Mouse (Mus musculus) limb, embryonic 15.5 days (tissue): ENCODE measurements around the gene Rbm12. TPM values are rescaled to one million over a fixed set of nuclear protein-coding genes. Genes with fewer than 3 reads are reported as not detected.

ENCODE experiments used
- ATAC-seq: fragments of 200-750 bp; cut with Nextera tagmentation; 2 replicates; pipeline ENCODE4 v1.8.0; 2017; ENCODE audit warnings: low read depth, moderate TSS enrichment; ENCODE audit not compliant: insufficient number of reproducible peaks, low FRiP score, low TSS enrichment
- H3K27ac ChIP-seq: fragments of 300-500 bp; sonication (generic); 2 replicates; pipeline ENCODE4 v1.5.1; 2015; ENCODE audit warnings: moderate library complexity, mild to moderate bottlenecking, inconsistent platforms
- H3K27me3 ChIP-seq: fragments of 300-500 bp; sonication (generic); 2 replicates; pipeline ENCODE4 v1.6.1; 2015; ENCODE audit warnings: inconsistent platforms
- H3K36me3 ChIP-seq: fragments of 300-500 bp; sonication (generic); 2 replicates; pipeline ENCODE4 v1.6.1; 2015; ENCODE audit warnings: inconsistent platforms
- H3K4me1 ChIP-seq: fragments of 300-500 bp; sonication (generic); 2 replicates; pipeline ENCODE4 v1.6.1; 2015; ENCODE audit warnings: inconsistent platforms
- H3K4me2 ChIP-seq: fragments of 300-500 bp; sonication (generic); 2 replicates; pipeline ENCODE4 v1.6.1; 2015; ENCODE audit warnings: mild to moderate bottlenecking, inconsistent platforms
- H3K4me3 ChIP-seq: fragments of 300-500 bp; sonication (generic); 2 replicates; pipeline ENCODE4 v1.5.1; 2015; ENCODE audit warnings: mild to moderate bottlenecking, inconsistent platforms
- H3K9ac ChIP-seq: fragments of 300-500 bp; sonication (generic); 2 replicates; pipeline ENCODE4 v1.6.1; 2015; ENCODE audit warnings: inconsistent platforms
- H3K9me3 ChIP-seq: fragments of 300-500 bp; sonication (generic); 2 replicates; pipeline ENCODE4 v1.6.1; 2016; ENCODE audit warnings: inconsistent platforms
- WGBS: fragments of 180-500 bp; shearing (Covaris S2); methylation state at CpG from one replicate; pipeline ENCODE4 v1.1.7; 2015; 5-methylcytosine and 5-hydroxymethylcytosine counted together
- polyA plus RNA-seq: library from polyadenylated mRNA; unstranded; fragments of >200 nt; fragmentation: Nextera tagmentation; extraction: Ambion mirVana; gene quantifications from 2 replicates; pipeline ENCODE4 v1.2.1, GENCODE M21; 2015

Gene Rbm12
- 21.9 and 26.0 TPM in 2 replicates for polyA plus RNA-seq

GRCm38 (mm10) chr2:156111358-156112079, at the start of gene Rbm12, which contains the start of gene Cpne1:
Gene Rbm12, minus strand, starts transcription at chr2:156111978.
Gene Cpne1, minus strand, starts transcription at chr2:156111965.
- peak within 1 kb of the TSS; percentile 66 for H3K4me2 ChIP-seq
- peak within 1 kb of the TSS; percentile 98 for H3K9ac ChIP-seq
- no peaks in the 10 kb centered on the region for H3K36me3 ChIP-seq
- peak; percentile 93 for ATAC-seq
- peak within 1 kb of the TSS; percentile 72 for H3K4me3 ChIP-seq
- H3K4me1 ChIP-seq = peaks cover 5% of the 10 kb centered on the region
- H3K9me3 ChIP-seq = no peaks in the 10 kb centered on the region
- under 1% methylated on average over 74 of the region's 74 CpGs for WGBS
- H3K27ac ChIP-seq = peak within 1 kb of the TSS; percentile 93
- no peaks in the 10 kb centered on the region for H3K27me3 ChIP-seq

GRCm38 (mm10) chr2:156151538-156151937, 39.8 kb upstream of the Rbm12 start:
- no peak overlapping the region for H3K9ac ChIP-seq
- H3K4me2 ChIP-seq = no peak overlapping the region
- no peaks in the 10 kb centered on the region for H3K9me3 ChIP-seq
- no peak for ATAC-seq
- H3K4me3 ChIP-seq = no peak overlapping the region
- H3K27ac ChIP-seq = no peak overlapping the region
- no peaks in the 10 kb centered on the region for H3K4me1 ChIP-seq
- no peaks in the 10 kb centered on the region for H3K27me3 ChIP-seq
- peaks cover 62% of the 10 kb centered on the region for H3K36me3 ChIP-seq

- H3K36me3 ChIP-seq = peaks cover 42% of the 10 kb centered on the region
- H3K9me3 ChIP-seq = no peaks in the 10 kb centered on the region
- no peak for ATAC-seq
These were observed 35.6 kb upstream of the Rbm12 start for GRCm38 (mm10) chr2:156147316-156147915.

GRCm38 (mm10) chr2:156146272-156146989, 34.7 kb upstream of the Rbm12 start:
- Histone ChIP-seq H3K4me3 (no peak overlapping the region), H3K27me3 (no peaks in the 10 kb centered on the region), H3K9ac (no peak overlapping the region), H3K9me3 (no peaks in the 10 kb centered on the region), H3K27ac (no peak overlapping the region), H3K4me2 (no peak overlapping the region), H3K36me3 (peaks cover 47% of the 10 kb centered on the region), H3K4me1 (peaks cover 10% of the 10 kb centered on the region)
- 68% methylated on average over 5 of the region's 5 CpGs for WGBS
- ATAC-seq = no peak

More at GRCm38 (mm10) chr2:156147316-156147915, 35.6 kb upstream of the Rbm12 start:
- no peak overlapping the region for H3K4me2 ChIP-seq
- peaks cover 10% of the 10 kb centered on the region for H3K4me1 ChIP-seq
- H3K27ac ChIP-seq = no peak overlapping the region
- H3K27me3 ChIP-seq = no peaks in the 10 kb centered on the region
- 85% methylated on average over 3 of the region's 3 CpGs for WGBS
- no peak overlapping the region for H3K9ac ChIP-seq
- H3K4me3 ChIP-seq = no peak overlapping the region

GRCm38 (mm10) chr2:156145486-156146130, 33.8 kb upstream of the Rbm12 start:
- no peaks in the 10 kb centered on the region for H3K9me3 ChIP-seq
- 0 out of 2 replicates have a peak overlapping the region, but pooled peaks have one; percentile 71 for H3K4me2 ChIP-seq
- H3K9ac ChIP-seq = no peak overlapping the region
- H3K36me3 ChIP-seq = peaks cover 45% of the 10 kb centered on the region
- H3K27ac ChIP-seq = no peak overlapping the region
- no peak overlapping the region for H3K4me3 ChIP-seq
- H3K4me1 ChIP-seq = peaks cover 10% of the 10 kb centered on the region
- 45% methylated on average over 11 of the region's 11 CpGs for WGBS
- H3K27me3 ChIP-seq = no peaks in the 10 kb centered on the region
- ATAC-seq = no peak

- ATAC-seq = peak; percentile 95
- H3K9me3 ChIP-seq = no peaks in the 10 kb centered on the region
- H3K9ac ChIP-seq = peak within 1 kb of the TSS; percentile 78
- H3K36me3 ChIP-seq = peaks cover 38% of the 10 kb centered on the region
- peak within 1 kb of the TSS; percentile 94 for H3K27ac ChIP-seq
- H3K4me2 ChIP-seq = peak within 1 kb of the TSS; percentile 71
- H3K4me1 ChIP-seq = peaks cover 10% of the 10 kb centered on the region
- WGBS = under 1% methylated on average over 70 of the region's 70 CpGs
- H3K4me3 ChIP-seq = peak within 1 kb of the TSS; percentile 85
- H3K27me3 ChIP-seq = no peaks in the 10 kb centered on the region
These were observed 32.4 kb upstream of the Rbm12 start, which contains the start of the genes Romo1 and Nfs1 for GRCm38 (mm10) chr2:156143953-156144724. Gene Romo1, plus strand, starts transcription at chr2:156144039. Gene Nfs1, minus strand, starts transcription at chr2:156144186.

GRCm38 (mm10) chr2:156143367-156143766, 31.6 kb upstream of the Rbm12 start:
- Histone ChIP-seq H3K4me1 (peaks cover 10% of the 10 kb centered on the region), H3K4me3 (peak overlapping the region; percentile 85), H3K27me3 (no peaks in the 10 kb centered on the region), H3K9me3 (no peaks in the 10 kb centered on the region), H3K4me2 (peak overlapping the region; percentile 71), H3K27ac (peak overlapping the region; percentile 94), H3K9ac (peak overlapping the region; percentile 78), H3K36me3 (peaks cover 31% of the 10 kb centered on the region)
- ATAC-seq = no peak
- 1% methylated on average over 16 of the region's 16 CpGs for WGBS

- H3K36me3 ChIP-seq = peaks cover 26% of the 10 kb centered on the region
- H3K4me1 ChIP-seq = peaks cover 10% of the 10 kb centered on the region
- peak overlapping the region; percentile 94; the same call in 1 of the 2 replicates for H3K27ac ChIP-seq
- H3K4me3 ChIP-seq = peak overlapping the region; percentile 85
- 78% methylated on average over 2 of the region's 2 CpGs for WGBS
- no peak for ATAC-seq
- no peaks in the 10 kb centered on the region for H3K27me3 ChIP-seq
- H3K9me3 ChIP-seq = no peaks in the 10 kb centered on the region
- H3K4me2 ChIP-seq = peak overlapping the region; percentile 71; the same call in 1 of the 2 replicates
- H3K9ac ChIP-seq = no peak overlapping the region
These were observed 31.0 kb upstream of the Rbm12 start for GRCm38 (mm10) chr2:156142820-156143219.

- no peak for ATAC-seq
- H3K4me2 ChIP-seq = no peak overlapping the region
- WGBS = 87% methylated on average over 6 of the region's 6 CpGs
These were observed 23.9 kb upstream of the Rbm12 start for GRCm38 (mm10) chr2:156135695-156136094.

GRCm38 (mm10) chr2:156134161-156134560, 22.4 kb upstream of the Rbm12 start:
- 90% methylated on average over 5 of the region's 5 CpGs for WGBS
- Histone ChIP-seq H3K27me3 (no peaks in the 10 kb centered on the region), H3K4me1 (no peaks in the 10 kb centered on the region), H3K27ac (no peak overlapping the region), H3K9ac (no peak overlapping the region), H3K4me3 (no peak overlapping the region), H3K36me3 (peaks cover 31% of the 10 kb centered on the region), H3K9me3 (no peaks in the 10 kb centered on the region), H3K4me2 (no peak overlapping the region)
- no peak for ATAC-seq

More at GRCm38 (mm10) chr2:156135695-156136094, 23.9 kb upstream of the Rbm12 start:
- Histone ChIP-seq H3K36me3 (peaks cover 35% of the 10 kb centered on the region), H3K9me3 (no peaks in the 10 kb centered on the region), H3K27ac (no peak overlapping the region), H3K27me3 (no peaks in the 10 kb centered on the region), H3K4me3 (no peak overlapping the region), H3K4me1 (no peaks in the 10 kb centered on the region), H3K9ac (no peak overlapping the region)

- H3K4me1 ChIP-seq = no peaks in the 10 kb centered on the region
- no peak within 1 kb of the TSS for H3K4me2 ChIP-seq
- 94% methylated on average over 5 of the region's 5 CpGs for WGBS
- H3K27me3 ChIP-seq = no peaks in the 10 kb centered on the region
- H3K36me3 ChIP-seq = peaks cover 38% of the 10 kb centered on the region
- no peak for ATAC-seq
- H3K9me3 ChIP-seq = no peaks in the 10 kb centered on the region
- H3K27ac ChIP-seq = no peak within 1 kb of the TSS
- H3K9ac ChIP-seq = no peak within 1 kb of the TSS
- no peak within 1 kb of the TSS for H3K4me3 ChIP-seq
These were observed 15.2 kb upstream of the Rbm12 start, which contains the start of gene Gm28036 for GRCm38 (mm10) chr2:156126992-156127391. Gene Gm28036, minus strand, starts transcription at chr2:156127092.
